Mouse (Mus musculus) megakaryocyte progenitor cell, adult 5-6 weeks (primary cell): ENCODE results near the gene Dst. TPM values are rescaled to one million over a fixed set of nuclear protein-coding genes. Genes with fewer than 3 reads are reported as not detected.

Source experiments
- ATAC-seq: replicated peaks from 2 replicates; pipeline ENCODE4 v1.8.0; 2016; ENCODE audit warnings: mild to moderate bottlenecking, moderate TSS enrichment, inconsistent platforms; ENCODE audit not compliant: poor library complexity
- total RNA-seq, 2 experiments: library from RNA; stranded (forward) in 1 of 2; stranded (reverse) in 1 of 2; fragments of 157-497, 149-512 nt in 1 of 2; fragments of 200-1000 nt in 1 of 2; gene quantifications; 2 replicates each; pipeline versions ENCODE4 v1.2.3 to v1.2.4; 2015 to 2017

The Dst gene
- total RNA-seq, 2 experiments from 2014 or later, result 1.3 to 3.2 TPM

DNA sequence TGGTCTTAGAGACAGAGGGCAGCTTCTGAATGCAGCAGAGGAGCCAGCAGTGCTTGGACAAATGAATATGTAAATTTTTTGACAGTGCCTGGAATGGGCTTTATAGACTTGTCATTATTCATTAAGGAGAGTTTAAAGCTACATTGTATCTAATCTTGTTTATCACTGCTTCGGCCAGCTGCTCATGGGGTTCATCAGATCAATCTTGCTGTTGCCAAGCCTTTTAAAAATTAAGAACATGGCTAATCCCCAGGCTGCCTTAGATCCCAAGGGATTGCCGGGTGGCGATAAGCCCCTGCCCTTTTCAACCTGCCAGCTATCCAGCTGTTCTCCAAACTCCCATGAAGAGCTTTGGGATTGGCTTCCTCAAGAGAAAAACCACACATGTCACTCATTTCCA lies 303.7 kb downstream of the Dst start:
- ATAC-seq, result no peak

- ATAC-seq, result no peak
Observed at GRCm38 (mm10) chr1:34216456-34216855, 308.4 kb downstream of the Dst start.

DNA sequence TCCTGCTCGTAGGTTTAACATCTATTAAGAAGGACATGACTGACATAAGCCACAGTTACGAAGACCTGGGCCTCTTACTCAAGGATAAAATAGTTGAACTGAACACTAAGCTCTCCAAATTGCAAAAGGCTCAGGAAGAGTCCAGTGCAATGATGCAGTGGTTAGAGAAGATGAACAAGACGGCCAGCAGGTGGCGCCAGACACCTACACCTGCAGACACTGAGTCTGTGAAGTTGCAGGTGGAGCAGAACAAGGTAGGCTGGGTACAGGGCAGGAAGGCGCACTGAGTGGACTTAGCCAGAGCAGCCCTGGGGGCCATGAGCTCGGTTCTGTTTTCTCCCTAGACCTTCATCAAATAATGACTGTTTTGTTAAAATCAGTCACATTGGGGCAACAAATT lies 310.3 kb downstream of the Dst start:
- peak; percentile 99 for ATAC-seq

DNA sequence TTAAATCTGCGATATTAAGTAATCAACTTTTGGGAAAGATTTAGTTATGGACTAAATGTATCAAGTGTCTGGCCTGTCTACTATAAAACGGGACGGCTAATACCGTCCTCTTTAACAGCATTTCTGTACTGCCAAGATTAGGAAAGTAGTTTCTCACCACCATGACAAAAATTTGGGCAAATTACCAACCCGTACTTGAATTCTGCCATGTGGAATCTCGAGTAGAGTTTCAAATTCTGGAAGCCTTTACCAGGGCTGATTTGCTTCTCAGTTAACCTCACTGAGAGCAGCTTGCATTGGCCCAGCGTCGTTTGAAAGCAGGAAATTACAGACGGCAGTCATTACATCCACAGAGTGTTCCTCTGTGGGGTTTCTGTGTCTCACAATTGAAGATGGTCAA lies 310.8 kb downstream of the Dst start:
- no peak for ATAC-seq

DNA sequence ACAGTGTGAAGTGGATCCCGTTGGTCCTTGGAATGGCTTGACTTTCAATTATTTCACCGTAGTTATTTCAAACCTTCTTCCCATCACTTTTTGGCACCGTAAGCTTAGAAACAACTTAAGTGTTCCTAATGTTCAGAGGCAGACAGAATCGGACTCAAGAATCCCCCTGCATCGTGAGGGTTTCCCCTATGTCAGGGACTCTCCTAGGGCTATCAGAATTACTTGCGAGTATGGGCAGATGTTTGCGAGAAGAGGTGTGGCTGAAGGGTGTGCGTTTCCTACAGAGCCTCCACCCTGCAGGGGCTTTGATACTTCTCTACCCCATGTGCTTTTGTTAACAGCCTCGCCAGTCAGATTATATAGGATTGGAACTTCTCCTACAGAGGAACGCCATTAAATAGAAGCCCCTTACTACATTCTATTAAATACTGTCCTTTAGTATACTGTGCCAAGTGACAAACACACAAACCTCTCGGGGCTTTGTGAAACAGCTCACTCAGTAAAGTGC lies 312.1 kb downstream of the Dst start:
- ATAC-seq, result no peak

GRCm38 (mm10) chr1:34223866-34224265 lies 315.8 kb downstream of the Dst start:
- ATAC-seq, result no peak

- no peak for ATAC-seq
Observed at GRCm38 (mm10) chr1:34227676-34228075, 319.7 kb downstream of the Dst start.

GRCm38 (mm10) chr1:34231041-34231440 lies 323.0 kb downstream of the Dst start:
- ATAC-seq, result no peak

DNA sequence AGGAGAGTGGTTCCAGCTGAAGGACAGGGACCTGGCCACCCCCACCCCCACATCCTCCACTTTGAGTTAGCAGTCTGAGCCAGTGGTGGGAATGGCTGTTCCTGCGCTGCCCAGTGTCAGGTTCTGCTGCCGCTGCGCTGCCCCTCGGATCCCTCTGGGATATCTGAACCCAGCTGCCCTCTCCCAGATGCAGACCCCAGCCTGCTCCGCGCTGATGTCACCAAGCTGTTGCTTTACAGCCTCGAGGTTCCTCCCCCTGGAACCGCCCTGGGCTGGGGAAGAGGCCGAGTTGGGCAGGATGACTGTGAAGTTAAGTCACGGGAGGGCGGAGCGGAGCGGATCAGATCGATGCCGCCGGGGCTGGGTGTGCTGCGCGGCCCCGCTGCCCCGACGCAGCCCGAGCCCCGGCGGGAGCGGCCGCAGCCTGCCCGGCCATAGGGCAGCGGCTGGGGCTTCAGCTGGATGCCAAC lies 328.3 kb downstream of the Dst start:
- ATAC-seq, result peak; percentile 96

DNA sequence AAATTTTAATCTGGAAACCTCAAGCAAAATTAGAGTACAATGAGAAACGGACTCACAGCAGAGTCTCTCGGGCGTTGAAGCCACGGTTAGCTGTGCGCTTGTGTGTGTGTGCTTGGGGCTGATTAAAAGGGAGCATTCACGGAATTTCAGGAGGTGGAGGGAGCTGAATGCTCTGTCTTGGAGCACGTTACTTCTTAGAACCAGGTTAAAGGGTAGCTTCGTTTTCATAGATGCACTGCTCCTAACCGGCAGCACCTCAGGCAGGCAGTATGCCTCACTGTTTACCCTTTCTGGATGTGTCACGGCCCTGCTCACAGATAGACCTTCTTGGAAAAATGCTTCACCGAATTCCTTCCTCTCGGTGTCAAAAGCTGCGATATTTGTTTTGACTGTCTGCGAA lies 329.2 kb downstream of the Dst start:
- ATAC-seq, result no peak

- ATAC-seq, result no peak
Observed at GRCm38 (mm10) chr1:34237689-34238091, 329.7 kb downstream of the Dst start.

GRCm38 (mm10) chr1:34238231-34238630 lies 330.2 kb downstream of the Dst start:
- no peak for ATAC-seq

DNA sequence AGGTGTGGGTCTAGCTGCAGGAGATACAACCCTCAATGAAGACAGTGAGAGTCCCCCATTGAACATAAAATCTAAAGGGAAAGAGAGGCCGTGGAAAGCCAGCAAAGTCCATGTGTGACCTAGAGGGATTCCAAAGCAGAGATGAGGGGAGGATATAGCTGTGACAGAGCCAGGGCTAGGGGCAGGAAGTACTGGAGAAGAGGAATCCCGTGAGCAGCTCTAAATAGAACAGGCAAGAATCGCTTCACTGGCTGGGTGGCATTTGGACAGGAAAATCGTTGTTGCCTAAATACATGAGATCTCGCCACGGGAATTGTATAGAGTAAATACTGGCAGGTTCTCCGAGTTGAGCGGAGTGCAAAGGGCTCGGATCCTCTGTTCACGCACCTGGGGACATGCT lies 336.7 kb downstream of the Dst start:
- no peak for ATAC-seq

DNA sequence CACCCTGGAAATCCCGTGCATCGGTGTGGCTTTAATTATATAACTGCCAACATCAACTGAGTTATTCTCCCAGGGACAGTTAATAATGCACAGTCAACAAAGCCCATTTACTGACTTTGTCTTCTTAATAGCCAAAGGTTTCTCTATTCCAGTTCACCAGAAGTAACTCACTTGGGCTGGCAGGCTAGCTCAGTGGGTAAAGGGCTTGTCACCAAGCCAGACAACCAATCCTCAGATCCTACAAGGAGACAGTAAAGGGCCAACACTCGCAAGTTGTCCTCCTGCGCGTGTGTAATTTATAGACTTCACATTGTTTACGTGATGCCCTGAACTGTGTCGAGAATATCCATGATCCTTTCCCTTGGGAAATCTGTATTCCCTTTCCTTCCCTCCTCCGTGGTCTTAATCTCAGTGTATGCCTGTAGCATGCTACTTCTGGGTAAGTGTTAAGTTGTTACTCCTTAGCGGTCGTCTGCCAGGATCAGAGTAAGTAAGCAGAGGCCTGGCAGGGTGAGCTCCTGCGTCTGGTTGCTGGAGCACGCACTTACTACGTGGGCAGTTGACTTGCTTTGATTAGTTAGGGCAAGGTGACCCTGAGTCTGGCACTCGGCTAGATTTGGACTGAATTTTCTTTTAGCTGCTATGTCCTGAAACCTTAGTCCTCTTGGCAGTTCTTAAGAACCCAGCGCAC lies 338.1 kb downstream of the Dst start:
- ATAC-seq, result no peak

DNA sequence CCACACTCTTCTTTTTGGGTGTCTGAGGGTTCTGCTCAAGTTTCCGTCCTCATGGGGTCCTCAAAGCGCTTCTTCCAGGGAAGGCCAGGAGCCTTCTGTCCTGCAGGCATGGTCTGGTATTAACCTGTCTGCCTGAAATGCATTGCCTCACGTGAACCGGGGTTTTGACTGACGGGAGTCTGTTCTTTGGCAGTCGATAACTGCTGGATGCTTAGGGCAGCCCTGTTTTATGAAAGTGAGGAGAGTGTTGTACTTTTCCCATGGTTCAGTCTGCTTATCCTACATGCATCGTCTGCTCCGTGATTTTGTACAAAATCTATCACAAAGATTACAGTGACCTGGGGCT lies 338.6 kb downstream of the Dst start:
- ATAC-seq, result no peak

- ATAC-seq, result 0 out of 2 replicates have a peak, but pooled peaks have one; percentile 34
Observed at GRCm38 (mm10) chr1:34251137-34251536, 343.1 kb downstream of the Dst start.

GRCm38 (mm10) chr1:34252267-34252666 lies 344.2 kb downstream of the Dst start:
- no peak for ATAC-seq

DNA sequence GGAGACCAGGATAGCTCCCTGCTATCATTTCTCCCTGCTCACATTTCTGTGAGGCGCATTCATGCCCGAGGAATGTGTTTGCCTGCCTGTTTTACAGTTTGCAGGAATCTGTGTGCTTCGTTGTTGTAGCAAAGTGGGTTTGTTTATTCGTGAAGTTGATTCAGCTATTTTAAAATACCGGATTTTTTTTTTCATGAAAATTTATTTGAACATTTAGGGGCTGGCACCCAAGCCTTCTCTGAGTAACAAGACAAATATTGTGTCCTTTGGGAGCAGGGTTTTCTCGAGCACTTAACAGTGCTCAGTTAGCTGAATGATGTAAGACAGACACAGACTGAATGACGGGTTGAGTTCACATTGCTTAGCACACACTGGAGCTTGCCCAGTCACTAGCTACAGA lies 345.9 kb downstream of the Dst start:
- no peak for ATAC-seq

DNA sequence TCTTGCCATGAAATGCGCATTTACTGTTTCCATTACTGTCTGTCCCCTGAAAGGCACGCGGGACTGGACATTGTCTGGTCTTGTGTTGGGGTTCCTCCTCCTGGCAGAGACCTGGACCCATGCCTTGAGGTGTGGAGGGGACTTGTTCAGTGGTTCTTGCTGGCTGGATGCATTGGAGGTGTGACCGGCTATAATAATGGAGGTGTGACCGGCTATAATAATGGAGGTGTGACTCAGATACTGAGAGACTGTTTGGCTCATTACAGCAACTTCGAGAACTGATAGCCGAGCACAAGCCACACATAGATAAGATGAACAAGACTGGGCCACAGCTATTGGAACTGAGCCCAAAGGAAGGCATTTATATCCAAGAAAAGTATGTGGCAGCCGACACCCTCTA lies 351.9 kb downstream of the Dst start:
- ATAC-seq, result peak; percentile 84

GRCm38 (mm10) chr1:34261011-34261410 lies 353.0 kb downstream of the Dst start:
- ATAC-seq, result no peak

DNA sequence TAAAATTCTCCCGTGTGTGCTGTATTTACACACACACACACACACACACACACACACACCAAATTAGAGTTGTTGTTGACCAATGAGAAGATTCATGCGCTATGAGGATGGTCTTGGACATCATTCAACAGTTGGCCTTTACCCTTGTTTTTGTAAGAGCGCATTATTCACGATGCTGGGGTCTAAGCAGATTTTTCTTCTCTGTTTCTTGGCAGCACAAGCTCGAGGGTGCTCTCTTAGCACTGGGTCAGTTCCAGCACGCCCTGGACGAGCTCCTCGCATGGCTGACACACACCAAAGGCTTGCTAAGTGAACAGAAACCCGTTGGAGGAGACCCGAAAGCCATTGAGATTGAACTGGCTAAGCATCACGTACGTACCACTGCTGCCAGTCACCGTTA lies 360.5 kb downstream of the Dst start:
- no peak for ATAC-seq

- no peak for ATAC-seq
Observed at GRCm38 (mm10) chr1:34269578-34269977, 361.6 kb downstream of the Dst start.

- ATAC-seq, result no peak
Observed at GRCm38 (mm10) chr1:34273922-34274321, 365.9 kb downstream of the Dst start.
